Mouse (Mus musculus): ENCODE data around the gene Kdm5a.

GRCm38 (mm10) chr6:120395622-120396345, 31.9 kb downstream of the Kdm5a start:
- no peak for TF ChIP-seq CTCF (IDR thresholded peaks at IDR 0.05; ENCODE audit: borderline replicate concordance, insufficient read depth, low read depth, low read length)
- no peak for TF ChIP-seq POLR2A (IDR thresholded peaks at IDR 0.05; ENCODE audit: borderline replicate concordance, insufficient read depth, low read length)

Measured in cerebellum, adult 2 months (tissue).